Mouse (Mus musculus): ENCODE results near the gene Gpn1.

- TF ChIP-seq CTCF (IDR thresholded peaks at IDR 0.05; ENCODE audit: control insufficient read depth, insufficient read depth, low read length), result no peak
- no peak for TF ChIP-seq POLR2A (IDR thresholded peaks at IDR 0.05; ENCODE audit: borderline replicate concordance, control insufficient read depth, low read depth, low read length)
Observed at GRCm38 (mm10) chr5:31489116-31489769, 5.3 kb upstream of the Gpn1 start.
